Mouse (Mus musculus) liver, adult 2 months (tissue): ENCODE results near the gene Slc7a6. TPM values are rescaled to one million over a fixed set of nuclear protein-coding genes. Genes with fewer than 3 reads are reported as not detected.

ENCODE experiments used
- DNase-seq: peaks from one replicate; pipeline ENCODE4 v3.0.0-alpha.2; 2011; ENCODE audit warnings: low read depth, low spot score; ENCODE audit errors: extremely low read depth
- H3K27ac ChIP-seq: fragments of 200-500 bp; replicated peaks from 2 replicates; pipeline ENCODE4 v1.5.1; 2012; ENCODE audit warnings: low read depth, mild to moderate bottlenecking, control low read depth, inconsistent platforms, low read length; ENCODE audit not compliant: insufficient read depth
- H3K27me3 ChIP-seq: fragments of 200-500 bp; 2 replicates; pipeline ENCODE4 v1.6.1; 2012; ENCODE audit warnings: mild to moderate bottlenecking, moderate library complexity, low read length, inconsistent platforms; ENCODE audit not compliant: control insufficient read depth, insufficient read depth
- H3K36me3 ChIP-seq: fragments of 200-500 bp; 2 replicates; pipeline ENCODE4 v1.6.1; 2012; ENCODE audit warnings: low read length, inconsistent platforms; ENCODE audit not compliant: control insufficient read depth, insufficient read depth
- H3K4me1 ChIP-seq: fragments of 200-500 bp; 2 replicates; pipeline ENCODE4 v1.6.1; 2011; ENCODE audit warnings: low read length; ENCODE audit not compliant: control insufficient read depth, insufficient read depth
- H3K4me3 ChIP-seq: fragments of 200-500 bp; 2 replicates; pipeline ENCODE4 v1.5.1; 2011; ENCODE audit warnings: low read depth, mild to moderate bottlenecking, control low read depth, low read length, moderate library complexity; ENCODE audit not compliant: insufficient read depth
- H3K79me2 ChIP-seq: fragments of 200-500 bp; 2 replicates; pipeline ENCODE4 v1.6.1; 2012; ENCODE audit warnings: inconsistent platforms, mild to moderate bottlenecking, low read length, moderate library complexity; ENCODE audit not compliant: control insufficient read depth, insufficient read depth
- H3K9ac ChIP-seq: fragments of 200-500 bp; 2 replicates; pipeline ENCODE4 v1.6.1; 2012; ENCODE audit warnings: low read depth, mild to moderate bottlenecking, control low read depth, inconsistent platforms, low read length
- CTCF ChIP-seq: fragments of 200-500 bp; IDR thresholded peaks from 2 replicates; pipeline ENCODE4 v1.5.1; 2011; ENCODE audit warnings: low read depth, low read length, control low read depth
- POLR2A ChIP-seq: fragments of 200-500 bp; IDR thresholded peaks from 2 replicates; pipeline ENCODE4 v1.6.1; 2011; ENCODE audit warnings: low read length, control low read depth; ENCODE audit not compliant: insufficient read depth; ENCODE audit errors: extremely low read depth
- WGBS: fragments of 180-500 bp; shearing (Covaris S2); methylation state at CpG from one replicate; pipeline ENCODE4 v1.1.7; 2018; 5-methylcytosine and 5-hydroxymethylcytosine counted together
- polyA plus RNA-seq: library from polyadenylated mRNA; depleted of rRNA; stranded (reverse); fragments of >200 nt; gene quantifications from 2 replicates; pipeline ENCODE4 v1.2.3, GENCODE M21; 2012
- total RNA-seq: library from RNA; depleted of rRNA; stranded (reverse); fragments of >200 nt; gene quantifications from 2 replicates; pipeline ENCODE4 v1.2.3, GENCODE M21; 2014

Slc7a6 gene
- total and polyA plus RNA-seq, 2 experiments: 0.09 to 0.91 TPM

GRCm38 (mm10) chr8:106129232-106129930 is 39.3 kb upstream of the Slc7a6 start:
- Histone ChIP-seq H3K79me2 (peaks cover 10% of the 10 kb centered on the region; the same call in 1 of the 2 replicates), H3K4me1 (peaks cover 40% of the 10 kb centered on the region), H3K4me3 (no peak overlapping the region), H3K27ac (peak overlapping the region; percentile 56), H3K27me3 (no peaks in the 10 kb centered on the region), H3K9ac (no peak overlapping the region), H3K36me3 (peaks cover 40% of the 10 kb centered on the region)
- TF ChIP-seq CTCF (no peak), POLR2A (no peak)
- no peak for DNase-seq

GRCm38 (mm10) chr8:106129997-106130396 is 38.7 kb upstream of the Slc7a6 start:
- Histone ChIP-seq H3K79me2 (peaks cover 14% of the 10 kb centered on the region; the same call in 1 of the 2 replicates), H3K27me3 (no peaks in the 10 kb centered on the region), H3K9ac (peak overlapping the region; percentile 37), H3K27ac (peak overlapping the region; percentile 79), H3K36me3 (peaks cover 37% of the 10 kb centered on the region), H3K4me3 (no peak overlapping the region), H3K4me1 (peaks cover 44% of the 10 kb centered on the region)
- DNase-seq: no peak
- TF ChIP-seq CTCF (no peak), POLR2A (no peak)
- 27% methylated on average over 2 of the region's 2 CpGs for WGBS

GRCm38 (mm10) chr8:106130505-106130904 is 38.2 kb upstream of the Slc7a6 start:
- WGBS: 30% methylated on average over 2 of the region's 2 CpGs
- peaks cover 37% of the 10 kb centered on the region for H3K36me3 ChIP-seq

GRCm38 (mm10) chr8:106131021-106131420 is 37.6 kb upstream of the Slc7a6 start:
- H3K79me2 ChIP-seq: peaks cover 14% of the 10 kb centered on the region; the same call in 1 of the 2 replicates
- no peaks in the 10 kb centered on the region for H3K27me3 ChIP-seq
- H3K27ac ChIP-seq: peak overlapping the region; percentile 88
- TF ChIP-seq POLR2A (no peak), CTCF (no peak)
- DNase-seq: no peak
- peaks cover 44% of the 10 kb centered on the region for H3K4me1 ChIP-seq
- 80% methylated on average over 4 of the region's 4 CpGs for WGBS
- H3K36me3 ChIP-seq: peaks cover 37% of the 10 kb centered on the region
- no peak overlapping the region for H3K4me3 ChIP-seq
- H3K9ac ChIP-seq: peak overlapping the region; percentile 31

More at GRCm38 (mm10) chr8:106130505-106130904, 38.2 kb upstream of the Slc7a6 start:
- TF ChIP-seq POLR2A: no peak
- Histone ChIP-seq H3K27me3 (no peaks in the 10 kb centered on the region), H3K9ac (peak overlapping the region; percentile 31), H3K4me1 (peaks cover 44% of the 10 kb centered on the region), H3K4me3 (no peak overlapping the region), H3K79me2 (peaks cover 14% of the 10 kb centered on the region; the same call in 1 of the 2 replicates), H3K27ac (peak overlapping the region; percentile 88)
- peak; percentile 100 for DNase-seq

GRCm38 (mm10) chr8:106131488-106132222 is 37.0 kb upstream of the Slc7a6 start:
- Histone ChIP-seq H3K4me1 (peaks cover 44% of the 10 kb centered on the region), H3K36me3 (peaks cover 37% of the 10 kb centered on the region), H3K27me3 (no peaks in the 10 kb centered on the region), H3K4me3 (no peak overlapping the region), H3K79me2 (peaks cover 14% of the 10 kb centered on the region; the same call in 1 of the 2 replicates), H3K9ac (peak overlapping the region; percentile 23; the same call in 1 of the 2 replicates), H3K27ac (peak overlapping the region; percentile 88)
- TF ChIP-seq CTCF (no peak), POLR2A (no peak)
- no peak for DNase-seq
- WGBS: 78% methylated on average over 7 of the region's 7 CpGs
